Mouse (Mus musculus): ENCODE data around the gene Gm10283.
"Not testable (repeated sequence)": the region's sequence is repeated elsewhere in the genome, so short reads cannot be mapped to it uniquely, and the experiment has no call there.

The Gm10283 gene

DNA sequence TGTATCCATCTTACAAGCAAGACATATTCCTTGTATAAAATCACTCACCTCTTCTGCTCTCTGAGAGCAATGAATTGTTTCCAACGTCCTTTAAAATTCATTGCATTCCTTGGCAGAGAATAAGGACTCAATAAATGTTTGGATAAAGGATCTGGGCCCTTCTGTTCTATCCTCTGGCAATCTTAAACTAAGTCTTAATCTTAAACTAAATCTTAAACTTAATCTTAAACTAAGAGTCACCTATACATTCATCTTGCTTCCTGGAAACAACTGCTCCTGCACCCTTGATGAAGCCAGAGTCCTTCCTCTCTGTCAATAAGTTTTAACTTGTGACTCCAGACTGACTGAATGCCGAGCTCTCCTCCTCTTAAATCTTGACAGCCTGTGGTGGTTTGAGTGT lies at the start of gene Gm10283:
Gm10283 (minus strand) TSS at position 101 of the 400 bp plus-strand sequence.
- DNase-seq (ENCODE audit: low spot score in 2 of 2), result no peak

DNA sequence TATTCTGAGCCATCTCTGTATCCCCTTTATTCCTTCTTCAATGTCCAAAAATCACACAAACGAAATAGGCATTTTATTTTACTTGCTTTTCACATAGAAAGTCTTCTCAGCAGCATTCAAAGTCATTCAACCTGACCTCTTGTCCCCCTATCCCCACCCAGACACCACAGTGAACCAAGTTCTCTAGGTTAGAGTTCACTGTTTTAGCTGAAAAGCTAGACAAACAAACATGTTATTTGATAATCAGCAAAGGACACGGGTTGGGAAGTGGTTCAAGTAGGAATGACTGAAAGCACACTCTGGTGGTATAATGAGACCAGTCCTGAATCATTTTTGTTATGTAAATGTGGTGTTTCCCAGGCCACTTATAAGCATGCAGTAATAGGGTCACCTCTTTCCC lies 31.9 kb upstream of the Gm10283 start:
- no peak for DNase-seq (ENCODE audit: low spot score in 2 of 2)

DNA sequence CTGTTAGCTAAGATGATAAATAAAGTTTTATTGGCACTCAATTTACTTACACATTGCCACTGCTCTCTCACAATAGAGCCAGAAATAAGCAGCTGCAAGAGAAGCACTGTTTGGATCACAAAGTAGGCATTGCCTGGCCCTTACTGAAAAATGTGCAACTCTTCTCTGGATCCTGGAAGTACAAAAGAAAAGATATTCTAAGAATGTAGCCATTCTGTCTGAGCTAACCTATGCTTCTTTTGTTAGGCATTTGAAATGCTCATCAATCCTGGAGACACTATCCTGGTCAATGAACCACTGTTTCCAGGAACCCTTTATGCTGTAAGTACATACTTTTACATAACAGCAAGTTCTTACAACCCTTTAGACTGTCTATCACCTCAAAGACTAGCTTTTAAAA lies 15.3 kb upstream of the Gm10283 start:
- no peak for DNase-seq (ENCODE audit: low spot score in 2 of 2)

DNA sequence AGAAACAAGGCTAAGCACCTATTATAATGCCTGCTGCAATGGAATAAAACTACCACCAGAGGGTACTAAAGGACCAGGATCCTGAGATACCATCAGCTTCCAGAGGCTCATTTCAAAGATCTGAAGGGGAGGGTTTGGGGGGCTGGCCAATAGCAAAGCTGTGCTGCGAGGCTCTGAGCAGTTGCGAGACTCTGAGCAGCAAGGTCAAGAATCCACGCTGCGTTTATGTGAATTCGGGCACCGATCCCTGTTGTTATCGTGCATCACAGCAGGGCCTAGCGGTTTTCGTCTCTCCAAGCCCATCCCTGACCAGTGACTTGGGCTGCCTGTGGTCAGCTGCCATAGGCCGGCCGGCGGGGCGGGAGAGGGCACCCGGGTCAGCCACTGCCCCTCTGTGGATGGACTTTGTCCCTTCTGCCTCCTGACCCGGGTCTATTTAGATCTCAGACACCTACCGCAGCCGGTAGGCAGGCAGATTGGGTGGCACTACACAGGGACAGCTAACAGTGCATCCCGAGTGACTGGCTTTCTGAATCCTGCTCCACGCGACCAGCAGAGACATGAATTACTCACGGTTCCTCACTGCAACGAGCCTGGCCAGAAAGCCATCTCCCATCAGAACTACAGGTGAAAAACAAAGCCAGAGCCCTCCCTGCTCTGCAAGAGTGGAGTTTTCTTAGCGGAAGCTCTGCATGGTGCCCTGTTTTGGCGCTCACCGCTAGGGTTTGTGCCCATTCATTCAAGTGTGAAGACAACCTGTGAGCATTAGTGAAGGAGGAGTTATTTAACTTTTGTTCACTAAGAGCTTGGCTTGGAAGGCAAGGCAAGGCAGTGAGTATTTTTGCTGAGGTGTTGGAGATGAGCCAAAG lies 2.9 kb upstream of the Gm10283 start, which contains the start of gene Aadat:
Aadat (plus strand) TSS at position 280 of the 869 bp plus-strand sequence.
- peak; percentile 19 to 33 for DNase-seq (ENCODE audit: low spot score in 2 of 2)

DNA sequence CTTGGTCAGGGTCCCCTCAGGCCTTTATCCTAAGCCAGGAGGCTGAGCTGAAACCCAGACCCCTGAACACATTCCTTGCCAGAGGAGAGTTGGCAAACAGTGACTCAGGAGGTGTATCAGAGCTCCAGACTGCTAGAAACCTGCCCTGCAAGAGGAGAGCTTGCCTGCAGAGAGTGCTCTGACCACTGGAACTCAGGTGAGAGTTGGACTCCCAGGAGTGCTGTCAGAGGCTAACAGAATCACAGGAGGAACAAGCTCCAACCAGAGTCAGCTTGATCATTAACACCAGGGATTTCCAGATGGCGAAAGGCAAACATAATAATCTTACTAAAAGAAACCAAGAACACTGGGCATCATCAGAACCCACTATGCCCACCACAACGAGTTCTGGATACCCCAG lies 8.0 kb downstream of the Gm10283 start:
- not testable (repeated sequence) for DNase-seq (ENCODE audit: low spot score in 2 of 2)

DNA sequence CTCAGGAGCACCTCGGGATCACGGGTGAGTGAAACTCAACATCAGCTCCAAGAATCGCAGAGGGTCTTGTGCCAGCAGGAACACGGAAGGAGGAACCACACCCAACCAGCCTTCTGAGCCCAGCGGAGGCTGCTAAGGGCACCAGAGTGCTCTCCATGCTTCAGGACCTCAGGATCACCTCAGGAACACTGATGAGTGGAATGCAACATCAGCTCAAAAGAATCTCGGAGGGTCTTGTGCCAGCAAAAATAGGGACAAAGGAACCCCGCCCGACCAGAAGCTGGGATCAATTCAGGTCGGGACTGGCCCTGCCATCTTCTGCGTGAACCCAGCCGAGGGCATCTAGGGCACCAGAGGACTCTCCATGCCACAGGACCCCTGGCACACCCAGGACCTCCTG lies 8.4 kb downstream of the Gm10283 start:
- no peak for DNase-seq (ENCODE audit: low spot score in 2 of 2)

DNA sequence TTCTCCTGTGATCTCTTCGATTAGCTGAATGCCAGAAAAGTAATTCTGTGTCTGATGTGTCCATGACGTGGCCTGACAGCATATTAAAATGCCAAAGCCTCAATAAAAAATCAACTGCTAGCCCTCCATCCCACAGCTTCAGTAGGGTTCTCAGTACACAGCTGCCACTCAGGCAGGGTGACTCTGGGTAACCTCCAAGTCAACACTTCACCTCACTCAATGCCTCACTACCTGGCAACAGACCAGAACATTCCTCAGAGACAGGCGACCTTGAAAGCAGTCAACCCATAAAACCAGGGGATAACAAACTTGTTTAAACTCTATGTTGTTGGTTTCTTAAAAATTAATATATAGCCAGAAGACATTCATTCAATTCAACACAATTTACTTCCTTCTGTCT lies 10.5 kb downstream of the Gm10283 start:
- DNase-seq (ENCODE audit: low spot score in 2 of 2), result no peak

DNA sequence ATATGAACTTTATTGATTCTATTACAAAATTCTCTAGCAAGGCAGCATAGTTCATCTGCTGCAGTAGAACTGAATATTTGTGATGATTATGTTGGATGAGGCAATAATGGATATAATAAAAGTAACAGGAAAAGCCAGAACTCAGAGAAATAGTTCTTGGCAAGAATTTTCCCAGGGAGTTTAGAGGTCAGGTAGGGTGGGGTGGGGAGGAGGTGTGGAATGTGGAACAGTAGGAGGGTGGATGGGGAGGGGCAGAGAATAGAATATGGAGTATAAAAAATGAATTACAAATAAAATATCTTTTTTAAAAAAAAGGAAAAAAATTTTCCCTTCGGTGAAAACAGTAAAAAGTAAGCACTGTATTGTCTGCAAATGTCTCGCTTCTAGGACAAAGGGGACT lies 11.1 kb downstream of the Gm10283 start:
- no peak for DNase-seq (ENCODE audit: low spot score in 2 of 2)

DNA sequence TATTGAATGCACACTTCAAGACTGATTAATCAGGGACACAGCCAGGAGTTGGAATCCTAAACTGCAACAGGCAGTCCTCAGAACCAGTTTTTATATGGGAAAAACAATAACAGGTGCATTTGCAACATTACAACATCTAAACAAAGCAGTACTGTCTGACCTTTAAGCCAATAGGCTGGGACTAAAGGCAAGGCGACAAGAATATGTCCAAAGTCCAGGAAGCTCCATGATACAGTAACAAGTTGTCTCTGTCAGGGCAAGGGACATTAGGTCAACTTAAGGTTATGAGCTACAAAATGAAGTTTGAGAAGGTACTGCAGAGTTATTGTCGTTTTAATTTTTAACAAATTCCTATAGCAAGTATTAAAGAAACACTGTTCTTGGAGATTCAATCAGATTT lies 12.9 kb downstream of the Gm10283 start:
- no peak for DNase-seq (ENCODE audit: low spot score in 2 of 2)

DNA sequence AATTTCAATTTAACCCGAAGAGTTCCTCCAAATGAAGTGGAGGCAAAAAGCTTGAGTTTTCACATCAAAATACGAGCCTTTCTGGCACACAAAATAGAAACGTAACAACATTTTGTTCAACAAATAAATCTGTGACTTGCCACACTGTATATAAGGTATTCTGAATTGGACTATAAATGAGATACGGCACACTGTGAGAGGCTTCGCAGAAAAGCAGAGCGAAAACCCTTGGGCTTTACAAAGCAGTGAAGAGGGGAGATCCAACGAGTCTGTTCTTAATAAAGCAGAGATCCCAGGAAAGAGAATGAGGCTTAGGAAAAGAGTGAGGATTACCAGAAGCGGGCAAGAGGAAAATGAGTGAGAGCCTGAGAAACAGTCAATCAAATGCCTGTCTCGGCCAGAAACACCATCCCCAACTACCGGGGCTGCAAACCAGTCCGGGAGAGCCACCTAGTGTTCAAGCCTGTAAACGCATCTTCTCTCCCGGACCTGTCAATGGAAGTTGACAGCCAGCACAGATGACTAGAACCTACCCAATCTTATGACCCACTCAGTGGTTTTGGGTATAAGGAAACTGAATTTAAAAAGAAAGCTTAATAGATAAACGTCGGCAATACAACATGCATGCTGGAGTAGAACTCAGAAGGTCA lies 36.2 kb downstream of the Gm10283 start:
- DNase-seq (ENCODE audit: low spot score in 2 of 2), result peak in 1 of 2 experiments; percentile 5

DNA sequence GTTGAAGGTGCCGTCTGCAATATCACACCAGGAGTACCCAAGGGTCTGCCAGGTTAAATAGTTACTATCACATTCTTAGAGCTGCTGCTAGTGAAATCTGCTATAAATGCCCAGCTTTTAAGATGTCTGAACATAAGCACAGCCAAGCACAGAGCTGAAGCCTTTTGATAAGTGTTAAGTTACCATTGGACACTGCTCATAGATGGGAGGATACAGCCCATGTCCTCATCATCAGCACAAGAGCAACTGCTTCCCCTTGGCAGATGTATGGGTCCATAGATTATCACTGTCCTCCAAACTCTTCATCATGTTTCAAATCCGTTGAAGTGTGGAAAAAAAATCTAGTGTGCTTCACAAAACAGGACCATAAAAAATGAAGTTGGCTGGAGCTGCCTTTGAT lies 53.7 kb downstream of the Gm10283 start:
- no peak for DNase-seq (ENCODE audit: low spot score in 2 of 2)

DNA sequence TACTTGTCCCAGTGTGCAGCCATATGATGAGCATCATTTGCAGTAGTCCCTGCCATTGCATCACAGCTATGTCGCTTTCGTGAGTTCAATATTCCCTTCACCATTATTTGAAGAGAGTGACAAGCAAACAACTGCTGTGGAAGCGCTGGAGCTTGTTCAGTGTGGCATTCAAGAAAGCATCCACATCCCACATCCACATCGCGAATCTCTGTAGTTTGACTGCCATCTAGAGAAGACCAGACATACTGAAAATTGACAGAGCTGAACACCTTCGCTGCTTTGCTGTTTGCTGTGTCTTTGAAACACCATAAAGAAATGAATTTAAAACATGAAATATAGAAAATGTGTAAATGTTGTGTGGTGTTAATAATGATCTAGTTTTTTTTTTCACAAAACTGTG lies 58.0 kb downstream of the Gm10283 start:
- no peak for DNase-seq (ENCODE audit: low spot score in 2 of 2)

DNA sequence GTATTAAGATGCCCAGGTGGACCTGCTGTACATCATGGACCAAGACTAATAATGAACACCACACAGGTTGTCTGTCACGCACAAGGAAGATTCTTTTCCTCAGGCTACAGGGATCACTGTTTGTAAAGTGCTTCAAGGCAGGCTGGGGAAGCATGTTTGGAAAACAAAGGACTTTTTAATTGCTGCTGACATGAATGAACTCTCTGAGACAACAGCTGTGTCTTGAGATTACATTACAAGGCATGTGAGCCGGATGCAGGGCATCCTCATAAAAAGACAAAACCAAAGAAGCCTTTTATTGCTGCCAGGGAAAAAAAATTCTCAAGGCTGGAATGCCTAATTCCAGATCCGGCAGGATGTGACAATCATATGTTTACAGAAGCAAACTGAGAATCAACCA lies 64.4 kb downstream of the Gm10283 start:
- DNase-seq (ENCODE audit: low spot score in 2 of 2), result no peak

DNA sequence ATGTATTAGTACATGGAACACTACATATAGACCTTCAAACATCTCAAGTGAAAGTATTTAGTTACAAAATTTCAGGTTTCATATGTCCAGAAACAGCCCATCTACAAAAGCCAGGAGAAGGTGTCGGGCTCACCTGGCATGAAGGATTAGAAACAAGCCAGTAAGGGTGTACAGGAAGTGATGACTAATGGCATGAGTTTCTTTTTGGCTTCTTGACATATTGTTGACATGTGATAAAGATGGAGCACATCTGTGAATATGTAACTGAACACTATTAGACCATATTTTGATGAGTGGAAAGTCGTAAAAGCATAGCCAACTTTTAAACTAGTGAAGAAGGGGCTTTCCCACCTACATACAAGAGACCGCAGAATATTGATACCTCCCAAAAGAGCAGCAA lies 66.1 kb downstream of the Gm10283 start:
- DNase-seq (ENCODE audit: low spot score in 2 of 2), result no peak

DNA sequence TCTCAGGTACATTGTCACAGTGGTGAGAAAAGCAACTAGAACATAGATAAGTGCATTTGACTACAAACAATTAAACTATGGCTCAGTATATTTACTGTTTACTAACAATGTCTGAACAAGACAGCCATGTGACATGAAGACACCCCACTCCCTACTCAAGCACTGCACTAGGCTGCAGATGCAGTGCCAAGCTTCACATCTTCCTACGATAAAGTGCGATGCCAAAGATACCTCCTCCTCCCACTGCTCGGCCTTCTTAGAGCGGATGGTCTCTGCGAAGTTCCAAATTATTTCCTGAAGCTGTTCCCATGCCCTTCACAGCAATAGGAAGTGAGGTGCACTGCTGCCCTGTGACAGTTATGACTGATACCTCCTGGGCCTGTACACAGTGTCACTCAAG lies 70.3 kb downstream of the Gm10283 start:
- no peak for DNase-seq (ENCODE audit: low spot score in 2 of 2)

DNA sequence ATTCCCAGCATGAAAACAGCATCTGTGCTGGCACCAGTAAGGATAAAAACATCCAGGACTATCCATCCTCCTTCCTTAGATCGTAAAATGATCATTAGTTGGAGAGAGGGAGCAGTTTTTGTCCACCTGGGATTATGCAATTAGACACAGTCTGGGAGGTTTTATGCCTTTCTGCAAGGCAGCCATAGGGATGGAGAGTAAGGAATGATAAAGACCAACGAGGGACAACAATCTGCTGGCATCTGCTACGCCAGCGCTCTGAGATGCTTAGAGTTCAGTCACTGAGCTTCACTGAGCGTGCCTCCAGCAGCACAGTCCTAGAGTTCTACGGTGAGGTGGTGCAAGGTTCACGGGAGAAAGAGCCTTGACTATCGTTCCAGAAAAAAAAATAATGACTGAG lies 96.6 kb downstream of the Gm10283 start:
- no peak for DNase-seq (ENCODE audit: low spot score in 2 of 2)

DNA sequence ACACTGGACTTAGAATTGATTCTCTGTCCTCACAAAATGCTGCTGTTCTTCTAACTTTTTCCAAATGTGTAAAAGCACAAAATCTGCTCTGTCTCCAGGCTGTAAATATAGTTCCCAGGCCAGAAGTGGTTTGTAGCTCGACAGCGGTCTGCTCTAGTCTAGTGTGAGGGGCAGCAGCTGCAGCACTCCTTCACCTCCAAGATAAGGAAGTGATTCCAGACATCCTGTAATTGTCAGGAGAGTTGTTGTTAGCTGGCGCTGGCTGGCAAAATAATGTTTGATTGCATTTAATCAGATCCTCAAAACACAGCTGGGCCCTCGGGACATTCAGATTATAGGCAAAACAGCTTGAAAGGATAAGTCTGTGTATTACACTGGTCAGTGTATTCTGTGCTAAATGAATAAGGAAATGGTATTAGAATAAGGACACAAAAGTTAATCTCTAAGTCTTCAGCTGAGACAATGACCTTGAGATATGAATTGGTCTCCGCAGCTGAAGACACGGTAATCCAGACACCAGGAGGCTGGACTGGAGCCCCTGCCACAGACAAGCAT lies 97.9 kb downstream of the Gm10283 start:
- no peak for DNase-seq (ENCODE audit: low spot score in 2 of 2)

DNA sequence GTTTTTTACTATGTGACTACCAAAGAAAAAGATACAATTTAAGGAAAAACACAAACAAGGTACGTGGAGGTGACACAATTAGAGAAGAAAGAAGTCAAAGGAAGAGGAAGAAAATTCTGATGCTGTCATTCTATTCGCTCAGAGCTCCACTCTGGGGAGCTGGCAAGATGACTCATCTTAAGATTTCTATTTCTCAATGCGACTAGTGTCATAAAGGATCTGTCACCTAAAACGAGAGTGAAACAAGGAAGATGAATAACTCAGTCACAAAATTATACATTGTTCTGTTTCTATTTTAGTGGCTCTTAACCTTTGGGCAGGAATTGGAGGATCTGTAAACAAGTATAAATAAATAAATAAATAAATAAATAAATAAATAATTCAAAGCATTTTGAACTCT lies 109.3 kb downstream of the Gm10283 start:
- DNase-seq (ENCODE audit: low spot score in 2 of 2), result no peak

DNA sequence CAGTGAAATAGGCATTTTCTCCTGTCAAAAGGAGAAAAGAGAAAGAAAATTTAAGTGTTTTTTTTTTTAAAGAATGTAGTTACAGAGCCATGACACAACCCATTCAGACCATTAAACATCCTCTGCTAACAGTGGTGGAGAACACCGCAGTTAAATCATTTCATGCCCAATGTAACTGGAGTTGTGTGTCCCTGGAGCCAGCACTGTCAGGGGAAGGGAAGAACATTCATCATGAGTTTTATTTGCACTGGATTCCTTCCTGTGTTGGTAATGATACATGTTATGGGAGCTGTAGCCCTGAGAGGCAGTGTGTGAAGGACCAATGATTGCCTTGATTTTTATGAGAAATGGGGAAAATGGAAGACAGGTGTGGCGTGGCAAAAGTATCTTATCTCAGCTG lies 116.4 kb downstream of the Gm10283 start:
- DNase-seq (ENCODE audit: low spot score in 2 of 2), result no peak

All from heart, adult 9 months (tissue).